Mouse (Mus musculus) limb, embryonic 15.5 days (tissue): Measurements from ENCODE around the gene H1f0. TPM values are rescaled to one million over a fixed set of nuclear protein-coding genes. Genes with fewer than 3 reads are reported as not detected.

Experiments used
- ATAC-seq: fragments of 200-750 bp; cut with Nextera tagmentation; 2 replicates; pipeline ENCODE4 v1.8.0; 2017; ENCODE audit warnings: low read depth, moderate TSS enrichment; ENCODE audit not compliant: insufficient number of reproducible peaks, low FRiP score, low TSS enrichment
- H3K27ac ChIP-seq: fragments of 300-500 bp; sonication (generic); 2 replicates; pipeline ENCODE4 v1.5.1; 2015; ENCODE audit warnings: moderate library complexity, mild to moderate bottlenecking, inconsistent platforms
- H3K27me3 ChIP-seq: fragments of 300-500 bp; sonication (generic); 2 replicates; pipeline ENCODE4 v1.6.1; 2015; ENCODE audit warnings: inconsistent platforms
- H3K36me3 ChIP-seq: fragments of 300-500 bp; sonication (generic); 2 replicates; pipeline ENCODE4 v1.6.1; 2015; ENCODE audit warnings: inconsistent platforms
- H3K4me1 ChIP-seq: fragments of 300-500 bp; sonication (generic); 2 replicates; pipeline ENCODE4 v1.6.1; 2015; ENCODE audit warnings: inconsistent platforms
- H3K4me2 ChIP-seq: fragments of 300-500 bp; sonication (generic); 2 replicates; pipeline ENCODE4 v1.6.1; 2015; ENCODE audit warnings: mild to moderate bottlenecking, inconsistent platforms
- H3K4me3 ChIP-seq: fragments of 300-500 bp; sonication (generic); 2 replicates; pipeline ENCODE4 v1.5.1; 2015; ENCODE audit warnings: mild to moderate bottlenecking, inconsistent platforms
- H3K9ac ChIP-seq: fragments of 300-500 bp; sonication (generic); 2 replicates; pipeline ENCODE4 v1.6.1; 2015; ENCODE audit warnings: inconsistent platforms
- H3K9me3 ChIP-seq: fragments of 300-500 bp; sonication (generic); 2 replicates; pipeline ENCODE4 v1.6.1; 2016; ENCODE audit warnings: inconsistent platforms
- WGBS: fragments of 180-500 bp; shearing (Covaris S2); methylation state at CpG from one replicate; pipeline ENCODE4 v1.1.7; 2015; 5-methylcytosine and 5-hydroxymethylcytosine counted together
- polyA plus RNA-seq: library from polyadenylated mRNA; unstranded; fragments of >200 nt; fragmentation: Nextera tagmentation; extraction: Ambion mirVana; gene quantifications from 2 replicates; pipeline ENCODE4 v1.2.1, GENCODE M21; 2015

The H1f0 gene
- polyA plus RNA-seq, 1 experiment from 2014 or later = 628 TPM

- Histone ChIP-seq H3K4me2 (no peak overlapping the region), H3K27me3 (no peaks in the 10 kb centered on the region), H3K27ac (no peak overlapping the region), H3K9ac (no peak overlapping the region), H3K9me3 (no peaks in the 10 kb centered on the region), H3K4me1 (peaks cover 28% of the 10 kb centered on the region), H3K4me3 (no peak overlapping the region), H3K36me3 (peaks cover 88% of the 10 kb centered on the region)
- 93% methylated on average over 25 of the region's 25 CpGs for WGBS
- ATAC-seq = no peak
These were observed 37.2 kb upstream of the H1f0 start for GRCm38 (mm10) chr15:78990970-78991525.

GRCm38 (mm10) chr15:78992235-78992634 lies 36.0 kb upstream of the H1f0 start:
- H3K4me3 ChIP-seq = no peak overlapping the region
- no peak overlapping the region for H3K9ac ChIP-seq
- H3K9me3 ChIP-seq = no peaks in the 10 kb centered on the region
- H3K27me3 ChIP-seq = no peaks in the 10 kb centered on the region
- H3K4me2 ChIP-seq = no peak overlapping the region
- H3K27ac ChIP-seq = no peak overlapping the region
- ATAC-seq = no peak
- WGBS = 94% methylated on average over 7 of the region's 7 CpGs
- H3K4me1 ChIP-seq = peaks cover 16% of the 10 kb centered on the region
- H3K36me3 ChIP-seq = peaks cover 93% of the 10 kb centered on the region

GRCm38 (mm10) chr15:78992925-78993324 lies 35.3 kb upstream of the H1f0 start:
- 97% methylated on average over 24 of the region's 24 CpGs for WGBS
- Histone ChIP-seq H3K4me2 (no peak overlapping the region), H3K27me3 (no peaks in the 10 kb centered on the region), H3K36me3 (peaks cover 92% of the 10 kb centered on the region), H3K9me3 (no peaks in the 10 kb centered on the region), H3K4me3 (no peak overlapping the region), H3K4me1 (peaks cover 10% of the 10 kb centered on the region), H3K27ac (no peak overlapping the region), H3K9ac (no peak overlapping the region)
- ATAC-seq = no peak

- Histone ChIP-seq H3K9ac (no peak overlapping the region), H3K36me3 (peaks cover 92% of the 10 kb centered on the region), H3K27ac (no peak overlapping the region), H3K9me3 (no peaks in the 10 kb centered on the region), H3K4me3 (no peak overlapping the region), H3K4me2 (no peak overlapping the region), H3K4me1 (0 out of 2 replicates have a peak, but pooled peaks cover 3% of the 10 kb centered on the region), H3K27me3 (no peaks in the 10 kb centered on the region)
- WGBS = 91% methylated on average over 4 of the region's 4 CpGs
- no peak for ATAC-seq
These were observed 32.3 kb upstream of the H1f0 start for GRCm38 (mm10) chr15:78995916-78996315.

GRCm38 (mm10) chr15:78996663-78997062 lies 31.6 kb upstream of the H1f0 start:
- H3K4me2 ChIP-seq = no peak overlapping the region
- no peak overlapping the region for H3K27ac ChIP-seq
- WGBS = 79% methylated on average over 3 of the region's 3 CpGs
- H3K9ac ChIP-seq = no peak overlapping the region
- no peaks in the 10 kb centered on the region for H3K9me3 ChIP-seq
- H3K4me1 ChIP-seq = 0 out of 2 replicates have a peak, but pooled peaks cover 3% of the 10 kb centered on the region
- ATAC-seq = no peak
- H3K4me3 ChIP-seq = no peak overlapping the region
- H3K27me3 ChIP-seq = no peaks in the 10 kb centered on the region
- H3K36me3 ChIP-seq = peaks cover 92% of the 10 kb centered on the region

GRCm38 (mm10) chr15:78998348-78998747 lies 29.9 kb upstream of the H1f0 start:
- H3K9ac ChIP-seq = no peak overlapping the region

GRCm38 (mm10) chr15:78999586-78999985 lies 28.7 kb upstream of the H1f0 start:
- 0 out of 2 replicates have a peak, but pooled peaks cover 3% of the 10 kb centered on the region for H3K4me1 ChIP-seq
- no peak overlapping the region for H3K4me2 ChIP-seq
- H3K9ac ChIP-seq = no peak overlapping the region
- no peak for ATAC-seq
- 71% methylated on average over 11 of the region's 11 CpGs for WGBS
- no peak overlapping the region for H3K4me3 ChIP-seq
- no peak overlapping the region for H3K27ac ChIP-seq
- no peaks in the 10 kb centered on the region for H3K9me3 ChIP-seq
- no peaks in the 10 kb centered on the region for H3K27me3 ChIP-seq
- peaks cover 92% of the 10 kb centered on the region for H3K36me3 ChIP-seq

More at GRCm38 (mm10) chr15:78998348-78998747, 29.9 kb upstream of the H1f0 start:
- Histone ChIP-seq H3K4me3 (no peak overlapping the region), H3K27me3 (no peaks in the 10 kb centered on the region), H3K9me3 (no peaks in the 10 kb centered on the region), H3K4me1 (0 out of 2 replicates have a peak, but pooled peaks cover 3% of the 10 kb centered on the region), H3K27ac (0 out of 2 replicates have a peak overlapping the region, but pooled peaks have one; percentile 18), H3K4me2 (no peak overlapping the region), H3K36me3 (peaks cover 92% of the 10 kb centered on the region)
- no peak for ATAC-seq
- WGBS = 58% methylated on average over 8 of the region's 8 CpGs

- Histone ChIP-seq H3K4me3 (no peak overlapping the region), H3K9me3 (no peaks in the 10 kb centered on the region), H3K4me1 (0 out of 2 replicates have a peak, but pooled peaks cover 3% of the 10 kb centered on the region), H3K36me3 (peaks cover 92% of the 10 kb centered on the region), H3K4me2 (no peak overlapping the region), H3K27me3 (no peaks in the 10 kb centered on the region), H3K27ac (no peak overlapping the region), H3K9ac (no peak overlapping the region)
- WGBS = 74% methylated on average over 7 of the region's 7 CpGs
- 0 out of 2 replicates have a peak, but pooled peaks have one; percentile 49 for ATAC-seq
These were observed 27.9 kb upstream of the H1f0 start for GRCm38 (mm10) chr15:79000357-79000791.

- no peak overlapping the region for H3K4me3 ChIP-seq
- ATAC-seq = no peak
- no peaks in the 10 kb centered on the region for H3K27me3 ChIP-seq
- 0 out of 2 replicates have a peak, but pooled peaks cover 3% of the 10 kb centered on the region for H3K4me1 ChIP-seq
- H3K36me3 ChIP-seq = peaks cover 92% of the 10 kb centered on the region
- no peak overlapping the region for H3K27ac ChIP-seq
- H3K9me3 ChIP-seq = no peaks in the 10 kb centered on the region
- 90% methylated on average over 5 of the region's 5 CpGs for WGBS
- no peak overlapping the region for H3K4me2 ChIP-seq
- H3K9ac ChIP-seq = no peak overlapping the region
These were observed 26.7 kb upstream of the H1f0 start for GRCm38 (mm10) chr15:79001559-79001958.

GRCm38 (mm10) chr15:79002036-79002435 lies 26.2 kb upstream of the H1f0 start:
- H3K9me3 ChIP-seq = no peaks in the 10 kb centered on the region
- no peak for ATAC-seq
- WGBS = 44% methylated on average over 19 of the region's 19 CpGs

GRCm38 (mm10) chr15:79003079-79003478 lies 25.2 kb upstream of the H1f0 start:
- ATAC-seq = no peak
- 90% methylated on average over 3 of the region's 3 CpGs for WGBS
- no peak overlapping the region for H3K9ac ChIP-seq
- H3K4me3 ChIP-seq = no peak overlapping the region
- H3K9me3 ChIP-seq = no peaks in the 10 kb centered on the region
- H3K27ac ChIP-seq = no peak overlapping the region
- no peak overlapping the region for H3K4me2 ChIP-seq
- no peaks in the 10 kb centered on the region for H3K27me3 ChIP-seq
- H3K36me3 ChIP-seq = peaks cover 92% of the 10 kb centered on the region
- 0 out of 2 replicates have a peak, but pooled peaks cover 3% of the 10 kb centered on the region for H3K4me1 ChIP-seq

More at GRCm38 (mm10) chr15:79002036-79002435, 26.2 kb upstream of the H1f0 start:
- Histone ChIP-seq H3K4me2 (no peak overlapping the region), H3K36me3 (peaks cover 94% of the 10 kb centered on the region), H3K4me3 (no peak overlapping the region), H3K4me1 (0 out of 2 replicates have a peak, but pooled peaks cover 3% of the 10 kb centered on the region), H3K27ac (no peak overlapping the region), H3K27me3 (no peaks in the 10 kb centered on the region), H3K9ac (no peak overlapping the region)

GRCm38 (mm10) chr15:79005581-79005980 lies 22.7 kb upstream of the H1f0 start:
- H3K27ac ChIP-seq = peak overlapping the region; percentile 43; the same call in 1 of the 2 replicates
- H3K4me3 ChIP-seq = no peak overlapping the region
- no peak overlapping the region for H3K4me2 ChIP-seq
- H3K9ac ChIP-seq = no peak overlapping the region
- WGBS = 86% methylated on average over 9 of the region's 9 CpGs
- no peaks in the 10 kb centered on the region for H3K27me3 ChIP-seq
- no peaks in the 10 kb centered on the region; the same call in 1 of the 2 replicates for H3K4me1 ChIP-seq
- ATAC-seq = no peak
- peaks cover 68% of the 10 kb centered on the region for H3K36me3 ChIP-seq
- no peaks in the 10 kb centered on the region for H3K9me3 ChIP-seq
